Mouse (Mus musculus) neural tube, embryonic 15.5 days (tissue): ENCODE data around the gene Ercc6l. TPM values are rescaled to one million over a fixed set of nuclear protein-coding genes. Genes with fewer than 3 reads are reported as not detected.
A peak's percentile ranks its signal among the peaks of the same experiment; 100 is the strongest.
"Not testable (repeated sequence)": the region's sequence is repeated elsewhere in the genome, so short reads cannot be mapped to it uniquely, and the experiment has no call there.

Experiments used
- ATAC-seq: fragments of 200-750 bp; cut with Nextera tagmentation; 2 replicates; pipeline ENCODE4 v1.8.0; 2017; ENCODE audit warnings: mild to moderate bottlenecking, moderate TSS enrichment, moderate library complexity; ENCODE audit not compliant: low FRiP score
- H3K27ac ChIP-seq: fragments of 300-500 bp; sonication (generic); replicated peaks from 2 replicates; pipeline ENCODE4 v1.5.1; 2015; ENCODE audit warnings: mild to moderate bottlenecking, inconsistent platforms
- H3K27me3 ChIP-seq: fragments of 300-500 bp; sonication (generic); replicated peaks from 2 replicates; pipeline ENCODE4 v1.6.1; 2015; ENCODE audit warnings: inconsistent platforms
- H3K36me3 ChIP-seq: fragments of 300-500 bp; sonication (generic); 2 replicates; pipeline ENCODE4 v1.6.1; 2015; ENCODE audit warnings: inconsistent platforms
- H3K4me1 ChIP-seq: fragments of 300-500 bp; sonication (generic); 2 replicates; pipeline ENCODE4 v1.6.1; 2015; ENCODE audit warnings: inconsistent platforms
- H3K4me2 ChIP-seq: fragments of 300-500 bp; sonication (generic); 2 replicates; pipeline ENCODE4 v1.6.1; 2015; ENCODE audit warnings: inconsistent platforms, mild to moderate bottlenecking, moderate library complexity
- H3K4me3 ChIP-seq: fragments of 300-500 bp; sonication (generic); replicated peaks from 2 replicates; pipeline ENCODE4 v1.5.1; 2015; ENCODE audit warnings: mild to moderate bottlenecking, inconsistent platforms
- H3K9ac ChIP-seq: fragments of 300-500 bp; sonication (generic); replicated peaks from 2 replicates; pipeline ENCODE4 v1.6.1; 2015; ENCODE audit warnings: mild to moderate bottlenecking, inconsistent platforms
- H3K9me3 ChIP-seq: fragments of 300-500 bp; sonication (generic); replicated peaks from 2 replicates; pipeline ENCODE4 v1.6.1; 2016; ENCODE audit warnings: inconsistent platforms
- WGBS: fragments of 180-500 bp; shearing (Covaris S2); methylation state at CpG from one replicate; pipeline ENCODE4 v1.1.7; 2015; ENCODE audit warnings: mixed read lengths; 5-methylcytosine and 5-hydroxymethylcytosine counted together
- polyA plus RNA-seq: library from polyadenylated mRNA; unstranded; fragments of >200 nt; fragmentation: Nextera tagmentation; extraction: Ambion mirVana; gene quantifications from 2 replicates; pipeline ENCODE4 v1.2.1, GENCODE M21; 2015

The Ercc6l gene
- polyA plus RNA-seq, 1 experiment from 2014 or later, result 1.1 TPM

- H3K4me2 ChIP-seq, result no peak overlapping the region
- no peak for ATAC-seq
- no peak overlapping the region for H3K4me3 ChIP-seq
- H3K9me3 ChIP-seq, result no peaks in the 10 kb centered on the region
- H3K27me3 ChIP-seq, result no peaks in the 10 kb centered on the region
- peaks cover 5% of the 10 kb centered on the region for H3K4me1 ChIP-seq
- WGBS, result 40% methylated on average over 6 of the region's 6 CpGs
- H3K9ac ChIP-seq, result no peak overlapping the region
- H3K36me3 ChIP-seq, result no peaks in the 10 kb centered on the region
- H3K27ac ChIP-seq, result 0 out of 2 replicates have a peak overlapping the region, but pooled peaks have one; percentile 23
Measured at GRCm38 (mm10) chrX:102166986-102167385, 10.1 kb upstream of the Ercc6l start.

- no peak overlapping the region for H3K4me3 ChIP-seq
- H3K27me3 ChIP-seq, result no peaks in the 10 kb centered on the region
- peaks cover 5% of the 10 kb centered on the region for H3K4me1 ChIP-seq
- ATAC-seq, result no peak
- no peak overlapping the region for H3K4me2 ChIP-seq
- WGBS, result 43% methylated on average over 5 of the region's 5 CpGs
- H3K27ac ChIP-seq, result 0 out of 2 replicates have a peak overlapping the region, but pooled peaks have one; percentile 23
- H3K9me3 ChIP-seq, result no peaks in the 10 kb centered on the region
- no peak overlapping the region for H3K9ac ChIP-seq
- no peaks in the 10 kb centered on the region for H3K36me3 ChIP-seq
Measured at GRCm38 (mm10) chrX:102166521-102166920, 9.6 kb upstream of the Ercc6l start.

GRCm38 (mm10) chrX:102163529-102163928 lies 6.6 kb upstream of the Ercc6l start:
- peaks cover 5% of the 10 kb centered on the region for H3K4me1 ChIP-seq
- H3K36me3 ChIP-seq, result no peaks in the 10 kb centered on the region
- H3K4me2 ChIP-seq, result no peak overlapping the region
- no peak overlapping the region for H3K9ac ChIP-seq
- ATAC-seq, result no peak
- H3K27me3 ChIP-seq, result no peaks in the 10 kb centered on the region
- H3K27ac ChIP-seq, result no peak overlapping the region
- no peaks in the 10 kb centered on the region for H3K9me3 ChIP-seq
- no peak overlapping the region for H3K4me3 ChIP-seq
- 80% methylated on average over 4 of the region's 4 CpGs for WGBS

GRCm38 (mm10) chrX:102163096-102163495 lies 6.2 kb upstream of the Ercc6l start:
- no peak for ATAC-seq
- no peaks in the 10 kb centered on the region for H3K27me3 ChIP-seq
- H3K27ac ChIP-seq, result no peak overlapping the region
- no peak overlapping the region for H3K4me2 ChIP-seq
- no peaks in the 10 kb centered on the region for H3K36me3 ChIP-seq
- H3K9me3 ChIP-seq, result no peaks in the 10 kb centered on the region
- H3K4me1 ChIP-seq, result peaks cover 5% of the 10 kb centered on the region
- no peak overlapping the region for H3K4me3 ChIP-seq
- WGBS, result 38% methylated on average over 2 of the region's 2 CpGs
- H3K9ac ChIP-seq, result no peak overlapping the region

GRCm38 (mm10) chrX:102160528-102160927 lies 3.6 kb upstream of the Ercc6l start:
- WGBS, result 77% methylated on average over 2 of the region's 2 CpGs
- Histone ChIP-seq H3K36me3 (no peaks in the 10 kb centered on the region), H3K27me3 (no peaks in the 10 kb centered on the region), H3K9ac (no peak overlapping the region), H3K4me2 (no peak overlapping the region), H3K4me1 (no peaks in the 10 kb centered on the region), H3K9me3 (no peaks in the 10 kb centered on the region), H3K4me3 (no peak overlapping the region), H3K27ac (no peak overlapping the region)
- no peak for ATAC-seq

GRCm38 (mm10) chrX:102159778-102160177 lies 2.9 kb upstream of the Ercc6l start:
- Histone ChIP-seq H3K4me2 (no peak overlapping the region), H3K27ac (no peak overlapping the region), H3K4me1 (no peaks in the 10 kb centered on the region), H3K27me3 (no peaks in the 10 kb centered on the region), H3K36me3 (no peaks in the 10 kb centered on the region), H3K4me3 (no peak overlapping the region), H3K9me3 (no peaks in the 10 kb centered on the region), H3K9ac (no peak overlapping the region)
- WGBS, result 45% methylated on average over 2 of the region's 2 CpGs
- no peak for ATAC-seq

- Histone ChIP-seq H3K4me3 (peak overlapping the region; percentile 44), H3K9me3 (no peaks in the 10 kb centered on the region), H3K27ac (peak overlapping the region; percentile 76), H3K9ac (peak overlapping the region; percentile 28; the same call in 1 of the 2 replicates), H3K27me3 (no peaks in the 10 kb centered on the region), H3K36me3 (no peaks in the 10 kb centered on the region), H3K4me1 (no peaks in the 10 kb centered on the region), H3K4me2 (peak overlapping the region; percentile 48)
- WGBS, result 58% methylated on average over 5 of the region's 5 CpGs
- ATAC-seq, result no peak
Measured at GRCm38 (mm10) chrX:102157423-102157791, 516 bp upstream of the Ercc6l start.

GRCm38 (mm10) chrX:102141157-102141556 lies 15.7 kb downstream of the Ercc6l start:
- no peak overlapping the region for H3K27ac ChIP-seq
- ATAC-seq, result no peak
- no peak overlapping the region for H3K9ac ChIP-seq
- H3K4me2 ChIP-seq, result no peak overlapping the region
- no peak overlapping the region for H3K4me3 ChIP-seq
- H3K36me3 ChIP-seq, result no peaks in the 10 kb centered on the region
- 93% methylated on average over 1 of the region's 1 CpGs for WGBS
- no peaks in the 10 kb centered on the region for H3K27me3 ChIP-seq
- no peaks in the 10 kb centered on the region for H3K9me3 ChIP-seq
- no peaks in the 10 kb centered on the region for H3K4me1 ChIP-seq

- Histone ChIP-seq H3K27ac (no peak overlapping the region), H3K9ac (no peak overlapping the region), H3K9me3 (no peaks in the 10 kb centered on the region), H3K4me1 (peaks cover 5% of the 10 kb centered on the region; the same call in 1 of the 2 replicates), H3K27me3 (no peaks in the 10 kb centered on the region), H3K4me3 (no peak overlapping the region), H3K36me3 (peaks cover 6% of the 10 kb centered on the region; the same call in 1 of the 2 replicates), H3K4me2 (no peak overlapping the region)
- 88% methylated on average over 2 of the region's 2 CpGs for WGBS
- ATAC-seq, result no peak
Measured at GRCm38 (mm10) chrX:102121321-102121720, 35.6 kb downstream of the Ercc6l start.

GRCm38 (mm10) chrX:102119042-102119864 lies 37.6 kb downstream of the Ercc6l start, which contains the start of gene Pin4:
Pin4 (plus strand) TSS chrX:102119447.
- peak within 1 kb of the TSS; percentile 76; the same call in 1 of the 2 replicates for H3K27ac ChIP-seq
- WGBS, result 16% methylated on average over 30 of the region's 30 CpGs
- peak within 1 kb of the TSS; percentile 59 for H3K4me3 ChIP-seq
- H3K4me2 ChIP-seq, result peak within 1 kb of the TSS; percentile 58
- H3K27me3 ChIP-seq, result no peaks in the 10 kb centered on the region
- peak within 1 kb of the TSS; percentile 58 for H3K9ac ChIP-seq
- no peaks in the 10 kb centered on the region for H3K9me3 ChIP-seq
- peaks cover 2% of the 10 kb centered on the region; the same call in 1 of the 2 replicates for H3K36me3 ChIP-seq
- peak; percentile 99 for ATAC-seq
- H3K4me1 ChIP-seq, result peaks cover 5% of the 10 kb centered on the region; the same call in 1 of the 2 replicates

- no peaks in the 10 kb centered on the region for H3K9me3 ChIP-seq
- ATAC-seq, result no peak
- no peak overlapping the region for H3K4me3 ChIP-seq
- H3K9ac ChIP-seq, result no peak overlapping the region
- H3K4me2 ChIP-seq, result no peak overlapping the region
- peak overlapping the region; percentile 67 for H3K27ac ChIP-seq
- H3K27me3 ChIP-seq, result peaks cover 4% of the 10 kb centered on the region; the same call in 1 of the 2 replicates
- peaks cover 5% of the 10 kb centered on the region; the same call in 1 of the 2 replicates for H3K4me1 ChIP-seq
- no peaks in the 10 kb centered on the region for H3K36me3 ChIP-seq
- WGBS, result 28% methylated on average over 4 of the region's 4 CpGs
Measured at GRCm38 (mm10) chrX:102115676-102116075, 41.2 kb downstream of the Ercc6l start.

- not testable (repeated sequence) for H3K4me1 ChIP-seq, H3K27ac ChIP-seq, H3K9me3 ChIP-seq, H3K36me3 ChIP-seq, H3K4me2 ChIP-seq, H3K4me3 ChIP-seq, ATAC-seq, H3K9ac ChIP-seq
- 78% methylated on average over 5 of the region's 5 CpGs for WGBS
- H3K27me3 ChIP-seq, result peaks cover 12% of the 10 kb centered on the region; the same call in 1 of the 2 replicates
Measured at GRCm38 (mm10) chrX:102109349-102109748, 47.5 kb downstream of the Ercc6l start.
